Mouse (Mus musculus): ENCODE results near the gene Gli2. TPM values are rescaled to one million over a fixed set of nuclear protein-coding genes. Genes with fewer than 3 reads are reported as not detected.

Gene Gli2
- polyA plus RNA-seq, 1 experiment from 2014 or later, result 3.4 TPM

GRCm38 (mm10) chr1:118898351-118898750 lies 155.1 kb downstream of the Gli2 start:
- H3K4me2 ChIP-seq, result no peak overlapping the region
- no peak overlapping the region for H3K9ac ChIP-seq (ENCODE audit: low read depth, low read length)
- H3K36me3 ChIP-seq (ENCODE audit: control insufficient read depth, insufficient read depth, low read length), result no peaks in the 10 kb centered on the region
- no peaks in the 10 kb centered on the region for H3K9me3 ChIP-seq (ENCODE audit: control insufficient read depth, low read length)
- WGBS, result 70% methylated on average over 3 of the region's 3 CpGs
- no peak overlapping the region for H3K27ac ChIP-seq (ENCODE audit: low read depth, low read length)
- no peak for ATAC-seq (replicated peaks; ENCODE audit: low FRiP score)
- DNase-seq (ENCODE audit: low spot score), result no peak
- no peak overlapping the region for H3K4me3 ChIP-seq (ENCODE audit: low read depth, low read length)
- H3K27me3 ChIP-seq (replicated peaks; ENCODE audit: control insufficient read depth, insufficient read depth, low read length), result no peaks in the 10 kb centered on the region
- no peaks in the 10 kb centered on the region for H3K4me1 ChIP-seq (replicated peaks; ENCODE audit: control insufficient read depth, insufficient read depth, low read length)

- H3K9ac ChIP-seq (ENCODE audit: low read depth, low read length), result no peak overlapping the region
- no peaks in the 10 kb centered on the region for H3K36me3 ChIP-seq (ENCODE audit: control insufficient read depth, insufficient read depth, low read length)
- no peaks in the 10 kb centered on the region for H3K9me3 ChIP-seq (ENCODE audit: control insufficient read depth, low read length)
- H3K4me3 ChIP-seq (ENCODE audit: low read depth, low read length), result no peak overlapping the region
- WGBS, result 77% methylated on average over 9 of the region's 9 CpGs
- no peaks in the 10 kb centered on the region for H3K4me1 ChIP-seq (replicated peaks; ENCODE audit: control insufficient read depth, insufficient read depth, low read length)
- no peak overlapping the region for H3K4me2 ChIP-seq
- H3K27ac ChIP-seq (ENCODE audit: low read depth, low read length), result no peak overlapping the region
- ATAC-seq (replicated peaks; ENCODE audit: low FRiP score) (no peak), DNase-seq (ENCODE audit: low spot score) (no peak)
- no peaks in the 10 kb centered on the region for H3K27me3 ChIP-seq (replicated peaks; ENCODE audit: control insufficient read depth, insufficient read depth, low read length)
These were observed 158.2 kb downstream of the Gli2 start for GRCm38 (mm10) chr1:118895026-118895762.

- H3K27me3 ChIP-seq (replicated peaks; ENCODE audit: control insufficient read depth, insufficient read depth, low read length), result no peaks in the 10 kb centered on the region
- no peak overlapping the region for H3K4me3 ChIP-seq (ENCODE audit: low read depth, low read length)
- H3K4me2 ChIP-seq, result no peak overlapping the region
- no peaks in the 10 kb centered on the region for H3K4me1 ChIP-seq (replicated peaks; ENCODE audit: control insufficient read depth, insufficient read depth, low read length)
- no peak overlapping the region for H3K27ac ChIP-seq (ENCODE audit: low read depth, low read length)
- no peak overlapping the region for H3K9ac ChIP-seq (ENCODE audit: low read depth, low read length)
- ATAC-seq (replicated peaks; ENCODE audit: low FRiP score), result no peak
- DNase-seq (ENCODE audit: low spot score), result no peak
- 75% methylated on average over 5 of the region's 5 CpGs for WGBS
- no peaks in the 10 kb centered on the region for H3K9me3 ChIP-seq (ENCODE audit: control insufficient read depth, low read length)
- no peaks in the 10 kb centered on the region for H3K36me3 ChIP-seq (ENCODE audit: control insufficient read depth, insufficient read depth, low read length)
These were observed 162.0 kb downstream of the Gli2 start for GRCm38 (mm10) chr1:118891395-118891794.

GRCm38 (mm10) chr1:118890125-118890875 lies 163.1 kb downstream of the Gli2 start:
- H3K4me2 ChIP-seq, result no peak overlapping the region

GRCm38 (mm10) chr1:118880781-118881247 lies 172.6 kb downstream of the Gli2 start:
- H3K9me3 ChIP-seq (ENCODE audit: control insufficient read depth, low read length), result no peaks in the 10 kb centered on the region
- no peak overlapping the region for H3K27ac ChIP-seq (ENCODE audit: low read depth, low read length)
- H3K4me3 ChIP-seq (ENCODE audit: low read depth, low read length), result no peak overlapping the region
- H3K4me2 ChIP-seq, result no peak overlapping the region
- WGBS, result 58% methylated on average over 7 of the region's 7 CpGs
- no peaks in the 10 kb centered on the region for H3K36me3 ChIP-seq (ENCODE audit: control insufficient read depth, insufficient read depth, low read length)
- no peak for ATAC-seq (replicated peaks; ENCODE audit: low FRiP score)
- H3K27me3 ChIP-seq (replicated peaks; ENCODE audit: control insufficient read depth, insufficient read depth, low read length), result no peaks in the 10 kb centered on the region
- H3K4me1 ChIP-seq (replicated peaks; ENCODE audit: control insufficient read depth, insufficient read depth, low read length), result peaks cover 5% of the 10 kb centered on the region
- DNase-seq (ENCODE audit: low spot score), result no peak
- no peak overlapping the region for H3K9ac ChIP-seq (ENCODE audit: low read depth, low read length)

More at GRCm38 (mm10) chr1:118890125-118890875, 163.1 kb downstream of the Gli2 start:
- H3K27ac ChIP-seq (ENCODE audit: low read depth, low read length), result no peak overlapping the region
- no peak overlapping the region for H3K4me3 ChIP-seq (ENCODE audit: low read depth, low read length)
- no peaks in the 10 kb centered on the region for H3K9me3 ChIP-seq (ENCODE audit: control insufficient read depth, low read length)
- H3K9ac ChIP-seq (ENCODE audit: low read depth, low read length), result no peak overlapping the region
- no peaks in the 10 kb centered on the region for H3K27me3 ChIP-seq (replicated peaks; ENCODE audit: control insufficient read depth, insufficient read depth, low read length)
- ATAC-seq (replicated peaks; ENCODE audit: low FRiP score) (no peak), DNase-seq (ENCODE audit: low spot score) (no peak)
- H3K4me1 ChIP-seq (replicated peaks; ENCODE audit: control insufficient read depth, insufficient read depth, low read length), result no peaks in the 10 kb centered on the region
- WGBS, result 64% methylated on average over 14 of the region's 14 CpGs
- no peaks in the 10 kb centered on the region for H3K36me3 ChIP-seq (ENCODE audit: control insufficient read depth, insufficient read depth, low read length)

- no peaks in the 10 kb centered on the region; the same call in 1 of the 2 replicates for H3K27me3 ChIP-seq (replicated peaks; ENCODE audit: control insufficient read depth, insufficient read depth, low read length)
- no peak overlapping the region for H3K4me3 ChIP-seq (ENCODE audit: low read depth, low read length)
- no peaks in the 10 kb centered on the region for H3K9me3 ChIP-seq (ENCODE audit: control insufficient read depth, low read length)
- 44% methylated on average over 6 of the region's 6 CpGs for WGBS
- H3K4me1 ChIP-seq (replicated peaks; ENCODE audit: control insufficient read depth, insufficient read depth, low read length), result peaks cover 5% of the 10 kb centered on the region
- no peak overlapping the region for H3K27ac ChIP-seq (ENCODE audit: low read depth, low read length)
- no peak overlapping the region for H3K9ac ChIP-seq (ENCODE audit: low read depth, low read length)
- DNase-seq (ENCODE audit: low spot score), result no peak
- no peaks in the 10 kb centered on the region for H3K36me3 ChIP-seq (ENCODE audit: control insufficient read depth, insufficient read depth, low read length)
- H3K4me2 ChIP-seq, result no peak overlapping the region
- ATAC-seq (replicated peaks; ENCODE audit: low FRiP score), result peak; percentile 45
These were observed 175.1 kb downstream of the Gli2 start for GRCm38 (mm10) chr1:118878291-118878690.

GRCm38 (mm10) chr1:118875227-118875626 lies 178.2 kb downstream of the Gli2 start:
- H3K4me1 ChIP-seq (replicated peaks; ENCODE audit: control insufficient read depth, insufficient read depth, low read length), result peaks cover 5% of the 10 kb centered on the region
- WGBS, result 91% methylated on average over 9 of the region's 9 CpGs
- H3K36me3 ChIP-seq (ENCODE audit: control insufficient read depth, insufficient read depth, low read length), result no peaks in the 10 kb centered on the region
- H3K9me3 ChIP-seq (ENCODE audit: control insufficient read depth, low read length), result no peaks in the 10 kb centered on the region
- no peak overlapping the region for H3K4me3 ChIP-seq (ENCODE audit: low read depth, low read length)
- DNase-seq (ENCODE audit: low spot score) (no peak), ATAC-seq (replicated peaks; ENCODE audit: low FRiP score) (no peak)
- H3K4me2 ChIP-seq, result no peak overlapping the region
- no peak overlapping the region for H3K27ac ChIP-seq (ENCODE audit: low read depth, low read length)
- no peak overlapping the region for H3K9ac ChIP-seq (ENCODE audit: low read depth, low read length)
- H3K27me3 ChIP-seq (replicated peaks; ENCODE audit: control insufficient read depth, insufficient read depth, low read length), result no peaks in the 10 kb centered on the region; the same call in 1 of the 2 replicates

- ATAC-seq (replicated peaks; ENCODE audit: low FRiP score), result no peak
- Histone ChIP-seq H3K36me3 (ENCODE audit: control insufficient read depth, insufficient read depth, low read length) (no peaks in the 10 kb centered on the region), H3K9me3 (ENCODE audit: control insufficient read depth, low read length) (no peaks in the 10 kb centered on the region), H3K4me2 (no peak overlapping the region), H3K9ac (ENCODE audit: low read depth, low read length) (no peak overlapping the region), H3K4me3 (ENCODE audit: low read depth, low read length) (no peak overlapping the region), H3K27me3 (replicated peaks; ENCODE audit: control insufficient read depth, insufficient read depth, low read length) (no peaks in the 10 kb centered on the region; the same call in 1 of the 2 replicates), H3K27ac (ENCODE audit: low read depth, low read length) (no peak overlapping the region), H3K4me1 (replicated peaks; ENCODE audit: control insufficient read depth, insufficient read depth, low read length) (peaks cover 3% of the 10 kb centered on the region)
- no peak for DNase-seq (ENCODE audit: low spot score)
- 71% methylated on average over 7 of the region's 7 CpGs for WGBS
These were observed 179.9 kb downstream of the Gli2 start for GRCm38 (mm10) chr1:118873559-118873958.
